Mouse (Mus musculus) embryonic facial prominence, embryonic 15.5 days (tissue): Measurements from ENCODE around the gene Nhsl2. TPM values are rescaled to one million over a fixed set of nuclear protein-coding genes. Genes with fewer than 3 reads are reported as not detected.
A peak's percentile ranks its signal among the peaks of the same experiment; 100 is the strongest.

Source experiments
- ATAC-seq: fragments of 200-750 bp; cut with Nextera tagmentation; 2 replicates; pipeline ENCODE4 v1.8.0; 2017; ENCODE audit warnings: low read depth, moderate TSS enrichment; ENCODE audit not compliant: insufficient number of reproducible peaks, low FRiP score, low TSS enrichment
- H3K27ac ChIP-seq: fragments of 300-500 bp; sonication (generic); replicated peaks from 2 replicates; pipeline ENCODE4 v1.5.1; 2015; ENCODE audit warnings: mild to moderate bottlenecking, inconsistent platforms
- H3K27me3 ChIP-seq: fragments of 300-500 bp; sonication (generic); 2 replicates; pipeline ENCODE4 v1.6.1; 2015; ENCODE audit warnings: inconsistent platforms
- H3K36me3 ChIP-seq: fragments of 300-500 bp; sonication (generic); 2 replicates; pipeline ENCODE4 v1.6.1; 2015; ENCODE audit warnings: mild to moderate bottlenecking, inconsistent platforms
- H3K4me1 ChIP-seq: fragments of 300-500 bp; sonication (generic); 2 replicates; pipeline ENCODE4 v1.6.1; 2015; ENCODE audit warnings: inconsistent platforms
- H3K4me2 ChIP-seq: fragments of 300-500 bp; sonication (generic); replicated peaks from 2 replicates; pipeline ENCODE4 v1.6.1; 2015; ENCODE audit warnings: mild to moderate bottlenecking, inconsistent platforms
- H3K4me3 ChIP-seq: fragments of 300-500 bp; sonication (generic); replicated peaks from 2 replicates; pipeline ENCODE4 v1.5.1; 2015; ENCODE audit warnings: mild to moderate bottlenecking, inconsistent platforms
- H3K9ac ChIP-seq: fragments of 300-500 bp; sonication (generic); 2 replicates; pipeline ENCODE4 v1.6.1; 2015; ENCODE audit warnings: inconsistent platforms
- H3K9me3 ChIP-seq: fragments of 300-500 bp; sonication (generic); replicated peaks from 2 replicates; pipeline ENCODE4 v1.6.1; 2016; ENCODE audit warnings: inconsistent platforms
- WGBS: fragments of 180-500 bp; shearing (Covaris S2); methylation state at CpG from one replicate; pipeline ENCODE4 v1.1.7; 2015; 5-methylcytosine and 5-hydroxymethylcytosine counted together
- polyA plus RNA-seq: library from polyadenylated mRNA; unstranded; fragments of >200 nt; fragmentation: Nextera tagmentation; extraction: Ambion mirVana; gene quantifications from 2 replicates; pipeline ENCODE4 v1.2.1, GENCODE M21; 2015

Nhsl2 gene
- polyA plus RNA-seq, 1 experiment from 2014 or later = 7.0 TPM

GRCm38 (mm10) chrX:102051225-102051624 lies 202.0 kb downstream of the Nhsl2 start:
- no peaks in the 10 kb centered on the region for H3K9me3 ChIP-seq
- no peak overlapping the region for H3K4me3 ChIP-seq
- no peak overlapping the region for H3K27ac ChIP-seq
- H3K36me3 ChIP-seq = no peaks in the 10 kb centered on the region
- no peak overlapping the region for H3K4me2 ChIP-seq
- ATAC-seq = no peak
- H3K4me1 ChIP-seq = no peaks in the 10 kb centered on the region
- 80% methylated on average over 4 of the region's 4 CpGs for WGBS
- H3K9ac ChIP-seq = no peak overlapping the region
- 0 out of 2 replicates have a peak, but pooled peaks cover 3% of the 10 kb centered on the region for H3K27me3 ChIP-seq

- WGBS = 91% methylated on average over 2 of the region's 2 CpGs
- ATAC-seq = no peak
These were observed 204.2 kb downstream of the Nhsl2 start for GRCm38 (mm10) chrX:102053371-102053770.

GRCm38 (mm10) chrX:102054009-102054408 lies 204.8 kb downstream of the Nhsl2 start:
- Histone ChIP-seq H3K4me3 (no peak overlapping the region), H3K4me1 (no peaks in the 10 kb centered on the region), H3K4me2 (no peak overlapping the region), H3K27me3 (0 out of 2 replicates have a peak, but pooled peaks cover 3% of the 10 kb centered on the region), H3K9ac (no peak overlapping the region), H3K9me3 (no peaks in the 10 kb centered on the region), H3K27ac (no peak overlapping the region), H3K36me3 (no peaks in the 10 kb centered on the region)
- WGBS = 85% methylated on average over 4 of the region's 4 CpGs
- ATAC-seq = no peak

More at GRCm38 (mm10) chrX:102053371-102053770, 204.2 kb downstream of the Nhsl2 start:
- no peaks in the 10 kb centered on the region for H3K9me3 ChIP-seq
- H3K4me3 ChIP-seq = no peak overlapping the region
- H3K9ac ChIP-seq = no peak overlapping the region
- H3K4me1 ChIP-seq = no peaks in the 10 kb centered on the region
- no peak overlapping the region for H3K4me2 ChIP-seq
- H3K27ac ChIP-seq = no peak overlapping the region
- H3K36me3 ChIP-seq = no peaks in the 10 kb centered on the region
- 0 out of 2 replicates have a peak, but pooled peaks cover 3% of the 10 kb centered on the region for H3K27me3 ChIP-seq

GRCm38 (mm10) chrX:102059437-102059836 lies 210.3 kb downstream of the Nhsl2 start:
- H3K27me3 ChIP-seq = no peaks in the 10 kb centered on the region
- H3K27ac ChIP-seq = no peak overlapping the region
- H3K36me3 ChIP-seq = no peaks in the 10 kb centered on the region
- no peak for ATAC-seq
- H3K9ac ChIP-seq = no peak overlapping the region
- H3K9me3 ChIP-seq = no peaks in the 10 kb centered on the region
- H3K4me3 ChIP-seq = no peak overlapping the region
- no peak overlapping the region for H3K4me2 ChIP-seq
- peaks cover 10% of the 10 kb centered on the region for H3K4me1 ChIP-seq
- 60% methylated on average over 9 of the region's 9 CpGs for WGBS

GRCm38 (mm10) chrX:102060243-102060642 lies 211.1 kb downstream of the Nhsl2 start:
- H3K4me3 ChIP-seq = no peak overlapping the region
- H3K27me3 ChIP-seq = no peaks in the 10 kb centered on the region
- H3K9ac ChIP-seq = no peak overlapping the region
- peaks cover 10% of the 10 kb centered on the region for H3K4me1 ChIP-seq
- H3K4me2 ChIP-seq = no peak overlapping the region
- peak; percentile 43; the same call in 1 of the 2 replicates for ATAC-seq
- no peaks in the 10 kb centered on the region for H3K36me3 ChIP-seq
- H3K9me3 ChIP-seq = no peaks in the 10 kb centered on the region
- H3K27ac ChIP-seq = peak overlapping the region; percentile 22; the same call in 1 of the 2 replicates
- 52% methylated on average over 5 of the region's 5 CpGs for WGBS

GRCm38 (mm10) chrX:102060891-102061290 lies 211.7 kb downstream of the Nhsl2 start:
- 25% methylated on average over 2 of the region's 2 CpGs for WGBS
- Histone ChIP-seq H3K36me3 (no peaks in the 10 kb centered on the region), H3K4me3 (no peak overlapping the region), H3K27me3 (no peaks in the 10 kb centered on the region), H3K4me2 (no peak overlapping the region), H3K9me3 (no peaks in the 10 kb centered on the region), H3K4me1 (peaks cover 10% of the 10 kb centered on the region), H3K9ac (no peak overlapping the region), H3K27ac (no peak overlapping the region)
- peak; percentile 78; the same call in 1 of the 2 replicates for ATAC-seq

- ATAC-seq = no peak
- WGBS = 48% methylated on average over 3 of the region's 3 CpGs
- H3K4me1 ChIP-seq = peaks cover 10% of the 10 kb centered on the region
These were observed 214.9 kb downstream of the Nhsl2 start for GRCm38 (mm10) chrX:102064062-102064461.

GRCm38 (mm10) chrX:102065213-102065775 lies 216.1 kb downstream of the Nhsl2 start:
- Histone ChIP-seq H3K9ac (no peak overlapping the region), H3K36me3 (no peaks in the 10 kb centered on the region), H3K4me3 (no peak overlapping the region), H3K27ac (no peak overlapping the region), H3K4me1 (peaks cover 9% of the 10 kb centered on the region), H3K9me3 (no peaks in the 10 kb centered on the region), H3K4me2 (no peak overlapping the region), H3K27me3 (peaks cover 6% of the 10 kb centered on the region; the same call in 1 of the 2 replicates)
- ATAC-seq = no peak
- 51% methylated on average over 4 of the region's 4 CpGs for WGBS

More at GRCm38 (mm10) chrX:102064062-102064461, 214.9 kb downstream of the Nhsl2 start:
- H3K27me3 ChIP-seq = peaks cover 6% of the 10 kb centered on the region; the same call in 1 of the 2 replicates
- no peak overlapping the region for H3K4me3 ChIP-seq
- H3K9me3 ChIP-seq = no peaks in the 10 kb centered on the region
- H3K4me2 ChIP-seq = no peak overlapping the region
- no peak overlapping the region for H3K27ac ChIP-seq
- H3K9ac ChIP-seq = no peak overlapping the region
- no peaks in the 10 kb centered on the region for H3K36me3 ChIP-seq

GRCm38 (mm10) chrX:102066134-102066533 lies 216.9 kb downstream of the Nhsl2 start:
- no peak for ATAC-seq
- 14% methylated on average over 9 of the region's 9 CpGs for WGBS

GRCm38 (mm10) chrX:102067118-102067517 lies 217.9 kb downstream of the Nhsl2 start:
- no peak for ATAC-seq
- Histone ChIP-seq H3K36me3 (no peaks in the 10 kb centered on the region), H3K27ac (no peak overlapping the region), H3K4me3 (no peak overlapping the region), H3K4me2 (no peak overlapping the region), H3K27me3 (peaks cover 6% of the 10 kb centered on the region; the same call in 1 of the 2 replicates), H3K9me3 (no peaks in the 10 kb centered on the region), H3K9ac (no peak overlapping the region), H3K4me1 (peaks cover 9% of the 10 kb centered on the region)
- WGBS = 77% methylated on average over 6 of the region's 6 CpGs

More at GRCm38 (mm10) chrX:102066134-102066533, 216.9 kb downstream of the Nhsl2 start:
- Histone ChIP-seq H3K36me3 (no peaks in the 10 kb centered on the region), H3K4me3 (no peak overlapping the region), H3K27ac (no peak overlapping the region), H3K27me3 (peaks cover 6% of the 10 kb centered on the region; the same call in 1 of the 2 replicates), H3K9me3 (no peaks in the 10 kb centered on the region), H3K4me2 (no peak overlapping the region), H3K4me1 (peaks cover 5% of the 10 kb centered on the region), H3K9ac (no peak overlapping the region)

- Histone ChIP-seq H3K27ac (no peak overlapping the region), H3K4me2 (no peak overlapping the region), H3K36me3 (no peaks in the 10 kb centered on the region), H3K4me3 (no peak overlapping the region), H3K9me3 (no peaks in the 10 kb centered on the region), H3K4me1 (peaks cover 9% of the 10 kb centered on the region; the same call in 1 of the 2 replicates), H3K9ac (no peak overlapping the region), H3K27me3 (peaks cover 6% of the 10 kb centered on the region; the same call in 1 of the 2 replicates)
- no peak for ATAC-seq
- 93% methylated on average over 24 of the region's 24 CpGs for WGBS
These were observed 219.8 kb downstream of the Nhsl2 start for GRCm38 (mm10) chrX:102068811-102069540.
